Mouse (Mus musculus) cortical plate, adult 2 months (tissue): ENCODE measurements around the gene Pard3b.

Experiments
- CTCF ChIP-seq: fragments of 200-500 bp; IDR thresholded peaks from 2 replicates; pipeline ENCODE4 v1.5.1; 2011; ENCODE audit warnings: mild to moderate bottlenecking, control low read depth, low read length; ENCODE audit not compliant: insufficient read depth; ENCODE audit errors: extremely low read depth
- POLR2A ChIP-seq: fragments of 200-500 bp; IDR thresholded peaks from 2 replicates; pipeline ENCODE4 v1.6.1; 2011; ENCODE audit warnings: mild to moderate bottlenecking, low read length, control low read depth; ENCODE audit not compliant: insufficient read depth; ENCODE audit errors: extremely low read depth

DNA sequence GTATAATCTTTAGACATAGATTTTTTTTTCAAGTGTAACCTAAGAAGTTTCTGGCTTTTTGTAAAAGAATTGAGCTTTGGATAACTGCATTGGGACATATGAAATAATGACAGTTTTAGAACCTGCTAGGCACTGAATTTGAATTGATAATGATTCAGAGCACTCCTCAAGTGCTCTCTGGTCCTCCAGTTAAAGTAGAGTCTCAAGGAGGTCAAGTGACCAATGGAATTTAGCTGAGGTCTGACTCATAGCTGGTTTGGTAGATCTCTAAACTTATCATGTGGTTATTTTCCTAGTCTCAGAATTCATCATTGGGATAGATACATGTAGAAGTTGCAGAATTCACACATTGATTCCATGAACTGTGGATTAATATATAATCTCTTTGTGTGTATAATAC, 642.0 kb downstream of the Pard3b start:
- TF ChIP-seq POLR2A (no peak), CTCF (no peak)
